Mouse (Mus musculus): ENCODE data around the gene Trim34b.
"Not testable (repeated sequence)": the region's sequence is repeated elsewhere in the genome, so short reads cannot be mapped to it uniquely, and the experiment has no call there.

DNA sequence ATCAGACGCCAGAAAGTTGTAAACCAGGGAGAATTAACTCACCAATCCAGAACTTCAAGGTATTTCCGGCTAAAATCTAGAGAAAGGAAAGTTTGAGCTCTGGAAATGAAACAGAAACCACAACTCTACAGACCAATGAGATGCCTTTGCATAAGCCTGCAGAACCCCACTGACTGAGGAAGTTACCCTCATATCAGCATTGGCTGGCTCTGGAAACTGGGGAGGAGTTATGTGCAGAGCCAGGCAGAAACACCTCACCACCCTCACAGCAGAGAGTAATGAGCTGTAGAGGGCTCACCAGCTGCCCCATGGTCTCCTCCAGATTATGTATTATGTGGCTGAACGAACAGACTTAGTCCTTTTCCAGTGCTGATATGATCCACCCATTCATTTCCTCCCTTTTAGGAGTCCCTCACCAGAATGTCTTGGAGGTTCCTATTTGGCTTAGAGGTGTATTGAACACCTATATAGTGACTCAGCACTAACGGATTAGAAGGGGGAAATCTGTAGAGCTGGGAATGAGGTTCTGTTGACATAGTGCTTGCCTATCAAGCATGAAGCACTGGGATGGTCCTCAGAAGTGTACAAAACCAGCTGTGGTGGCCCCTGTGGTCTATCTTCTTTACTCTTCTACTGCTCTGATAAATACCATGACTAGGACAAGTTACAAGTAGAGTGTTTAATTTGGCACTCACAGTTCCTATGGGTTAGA, 13.7 kb upstream of the Trim34b start, which contains the start of gene Trim12a:
- not testable (repeated sequence) for TF ChIP-seq CTCF (conservative IDR thresholded peaks at IDR 0.05; ENCODE audit: low read length); NANOG (IDR thresholded peaks at IDR 0.05; ENCODE audit: borderline replicate concordance, low read length)

Measured in E14TG2a.4 (cell line).